Mouse (Mus musculus) forebrain, embryonic 11.5 days (tissue): Measurements from ENCODE around the gene Oas1d. TPM values are rescaled to one million over a fixed set of nuclear protein-coding genes. Genes with fewer than 3 reads are reported as not detected.
"Not testable (repeated sequence)": the region's sequence is repeated elsewhere in the genome, so short reads cannot be mapped to it uniquely, and the experiment has no call there.

Experiments used
- ATAC-seq: fragments of 200-750 bp; cut with Nextera tagmentation; replicated peaks from 2 replicates; pipeline ENCODE4 v1.8.0; 2017; ENCODE audit warnings: moderate TSS enrichment; ENCODE audit not compliant: low FRiP score
- DNase-seq: peaks from one replicate; pipeline ENCODE4 v3.0.0-alpha.2; 2017; ENCODE audit warnings: low spot score
- H3K27ac ChIP-seq: fragments of 300-500 bp; sonication (generic); 2 replicates; pipeline ENCODE4 v1.5.1; 2014; ENCODE audit warnings: low read depth, low read length
- H3K27me3 ChIP-seq: fragments of 300-500 bp; sonication (generic); 2 replicates; pipeline ENCODE4 v1.6.1; 2014; ENCODE audit warnings: mild to moderate bottlenecking, low read length, mixed read lengths; ENCODE audit not compliant: control insufficient read depth, insufficient read depth
- H3K36me3 ChIP-seq: fragments of 300-500 bp; sonication (generic); 2 replicates; pipeline ENCODE4 v1.6.1; 2014; ENCODE audit warnings: mild to moderate bottlenecking, low read length, moderate library complexity, mixed read lengths; ENCODE audit not compliant: control insufficient read depth, insufficient read depth
- H3K4me1 ChIP-seq: fragments of 300-500 bp; sonication (generic); replicated peaks from 2 replicates; pipeline ENCODE4 v1.6.1; 2014; ENCODE audit warnings: low read length, mixed read lengths; ENCODE audit not compliant: control insufficient read depth, insufficient read depth
- H3K4me2 ChIP-seq: fragments of 300-500 bp; sonication (generic); 2 replicates; pipeline ENCODE4 v1.6.1; 2014; ENCODE audit warnings: low read depth, mild to moderate bottlenecking, low read length, moderate library complexity, mixed read lengths; ENCODE audit not compliant: severe bottlenecking
- H3K4me3 ChIP-seq: fragments of 300-500 bp; sonication (generic); 2 replicates; pipeline ENCODE4 v1.5.1; 2014; ENCODE audit warnings: low read depth, low read length
- H3K9ac ChIP-seq: fragments of 300-500 bp; sonication (generic); 2 replicates; pipeline ENCODE4 v1.6.1; 2014; ENCODE audit warnings: low read length
- H3K9me3 ChIP-seq: fragments of 300-500 bp; sonication (generic); 2 replicates; pipeline ENCODE4 v1.6.1; 2016; ENCODE audit warnings: low read length, mixed read lengths; ENCODE audit not compliant: control insufficient read depth
- WGBS: fragments of 180-500 bp; shearing (Covaris S2); extraction: QIAGEN DNeasy Blood & Tissue Kit; methylation state at CpG from one replicate; pipeline ENCODE4 v1.1.7; 2014; 5-methylcytosine and 5-hydroxymethylcytosine counted together
- polyA plus RNA-seq: library from polyadenylated mRNA; unstranded; fragments of >200 nt; fragmentation: Nextera tagmentation; extraction: Ambion mirVana; gene quantifications from 2 replicates; pipeline ENCODE4 v1.2.1, GENCODE M21; 2014

Gene Oas1d
- polyA plus RNA-seq, 1 experiment from 2014 or later, result not detected

DNA sequence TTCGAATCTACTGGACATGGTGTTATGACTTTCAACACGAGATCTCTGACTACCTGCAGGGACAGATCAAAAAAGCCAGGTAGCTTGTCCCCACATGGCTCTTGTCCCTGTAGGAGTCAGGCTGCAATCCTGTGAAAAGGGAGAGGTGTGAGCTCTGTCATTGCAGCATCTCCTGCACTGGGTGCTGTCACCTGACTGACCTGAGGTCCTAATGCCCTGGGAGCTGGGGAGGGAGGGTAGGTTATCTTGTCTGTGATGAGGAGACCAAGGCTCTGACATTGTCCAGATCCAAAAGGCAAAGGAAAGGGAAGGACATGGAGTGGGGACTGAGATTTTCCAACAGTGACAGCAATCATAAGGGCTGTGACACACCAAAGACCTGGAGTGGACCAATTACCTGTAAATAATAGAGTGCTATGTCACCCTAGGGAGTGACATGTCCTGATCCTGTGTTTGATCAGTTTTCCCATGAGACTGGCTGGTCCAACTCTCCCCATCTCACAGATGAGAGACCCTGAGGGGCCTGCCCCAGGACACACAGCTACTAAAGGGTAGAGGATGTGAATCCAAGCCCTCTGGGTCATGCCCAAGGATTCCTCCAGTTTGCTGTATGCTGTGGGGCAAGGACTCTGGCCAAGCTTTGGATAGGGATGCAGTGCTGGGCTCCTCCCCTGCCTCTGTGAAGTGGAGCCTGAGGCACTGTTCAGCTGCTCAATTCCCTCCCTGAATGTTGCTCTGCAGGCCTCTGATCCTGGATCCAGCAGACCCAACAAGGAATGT is 5.0 kb downstream of the Oas1d start:
- H3K4me1 ChIP-seq, H3K36me3 ChIP-seq, H3K9ac ChIP-seq, H3K9me3 ChIP-seq, H3K27ac ChIP-seq, H3K27me3 ChIP-seq, H3K4me3 ChIP-seq, ATAC-seq, H3K4me2 ChIP-seq: not testable (repeated sequence)
- peak; percentile 2 for DNase-seq
- 79% methylated on average over 2 of the region's 2 CpGs for WGBS

DNA sequence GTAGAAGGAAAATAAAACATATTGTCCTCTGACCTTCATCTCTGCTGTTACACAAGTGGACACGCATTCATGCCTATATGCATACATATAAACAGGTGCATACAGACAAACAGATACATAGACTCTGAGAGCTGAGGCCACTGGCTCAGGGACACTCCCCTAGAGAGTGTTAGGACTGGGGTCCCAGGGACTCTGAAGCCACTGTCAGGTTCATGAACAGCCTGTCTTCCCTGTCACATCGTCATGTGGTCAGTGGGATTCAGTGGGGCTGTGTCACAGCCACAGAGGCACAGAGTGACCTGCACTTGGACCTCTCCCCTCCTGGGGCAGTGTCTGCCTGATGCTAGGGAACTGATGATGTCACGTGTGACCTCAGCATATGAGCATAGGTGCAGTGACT is 6.0 kb downstream of the Oas1d start:
- no peak overlapping the region for H3K4me2 ChIP-seq
- H3K4me3 ChIP-seq, result no peak overlapping the region
- no peak overlapping the region for H3K27ac ChIP-seq
- H3K9me3 ChIP-seq, result no peaks in the 10 kb centered on the region
- 85% methylated on average over 3 of the region's 3 CpGs for WGBS
- H3K9ac ChIP-seq, result no peak overlapping the region
- no peaks in the 10 kb centered on the region for H3K4me1 ChIP-seq
- no peaks in the 10 kb centered on the region for H3K36me3 ChIP-seq
- H3K27me3 ChIP-seq, result no peaks in the 10 kb centered on the region
- DNase-seq (no peak), ATAC-seq (no peak)

DNA sequence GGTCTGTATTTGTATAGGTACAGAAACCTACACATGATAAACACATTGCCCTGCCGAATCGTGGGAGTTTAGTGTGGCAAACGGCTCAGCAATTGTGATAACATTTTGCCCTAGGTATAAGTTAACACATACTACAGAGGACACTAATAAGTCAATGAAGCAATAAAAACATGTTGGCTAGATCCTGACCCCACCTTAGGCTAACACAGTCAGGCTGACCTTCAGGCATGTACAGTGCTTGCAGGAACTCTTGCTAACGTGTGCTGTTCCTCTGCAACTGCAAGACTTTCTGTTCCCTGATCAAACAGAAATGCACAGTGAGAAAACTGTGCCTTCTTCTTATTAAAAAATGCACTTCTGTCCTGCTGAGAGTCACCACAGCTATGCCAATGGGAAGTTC is 9.6 kb downstream of the Oas1d start:
- Histone ChIP-seq H3K36me3 (no peaks in the 10 kb centered on the region), H3K4me3 (no peak overlapping the region), H3K4me1 (no peaks in the 10 kb centered on the region), H3K9me3 (no peaks in the 10 kb centered on the region), H3K27ac (no peak overlapping the region), H3K27me3 (no peaks in the 10 kb centered on the region), H3K4me2 (no peak overlapping the region), H3K9ac (no peak overlapping the region)
- ATAC-seq (no peak), DNase-seq (no peak)
- WGBS, result 83% methylated on average over 4 of the region's 4 CpGs

DNA sequence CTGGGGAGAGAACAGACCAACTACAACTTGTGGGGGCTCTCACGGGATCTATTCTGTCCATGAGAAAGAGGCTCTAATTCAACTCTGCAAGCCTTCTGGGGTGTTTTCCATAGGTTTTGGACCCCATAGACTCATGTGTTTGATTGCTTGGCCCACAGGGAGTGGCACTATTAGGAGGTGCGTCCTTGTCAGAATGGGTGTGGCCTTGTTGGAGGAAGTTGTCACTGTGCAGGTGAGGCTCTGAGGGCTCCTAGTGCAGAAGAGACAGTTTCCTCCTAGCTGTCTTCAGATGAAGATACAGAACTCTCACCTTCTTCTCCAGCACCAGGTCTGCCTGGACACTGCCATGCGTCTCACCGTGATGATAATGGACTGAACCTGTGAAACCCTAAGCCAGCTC is 10.2 kb downstream of the Oas1d start:
- DNase-seq, H3K27me3 ChIP-seq, H3K4me3 ChIP-seq, H3K9me3 ChIP-seq, H3K4me1 ChIP-seq, ATAC-seq, H3K4me2 ChIP-seq, H3K27ac ChIP-seq, H3K36me3 ChIP-seq, H3K9ac ChIP-seq: not testable (repeated sequence)
- 86% methylated on average over 4 of the region's 4 CpGs for WGBS

DNA sequence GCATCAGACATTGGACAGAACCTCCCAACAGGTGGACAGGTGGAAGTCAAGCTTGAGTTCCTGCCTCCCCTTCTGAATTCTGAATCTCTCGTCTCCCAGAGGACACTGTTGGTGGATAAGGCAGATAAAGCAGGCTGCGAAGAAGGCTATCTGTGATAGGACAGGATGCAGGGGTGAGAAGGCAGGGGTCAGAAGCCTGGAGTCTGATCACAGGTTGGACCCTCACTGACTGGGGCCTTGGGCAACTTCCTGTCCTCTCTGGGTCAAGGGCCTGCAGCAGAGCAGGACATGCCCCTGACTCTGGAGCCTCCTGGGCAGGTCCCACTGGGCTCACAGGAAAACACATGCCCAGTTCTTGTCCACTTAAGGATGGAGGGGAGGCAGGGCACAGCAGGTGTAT is 12.0 kb downstream of the Oas1d start:
- 79% methylated on average over 2 of the region's 2 CpGs for WGBS
- not testable (repeated sequence) for H3K27me3 ChIP-seq, H3K4me1 ChIP-seq, H3K9me3 ChIP-seq, ATAC-seq, H3K4me3 ChIP-seq, H3K9ac ChIP-seq, H3K27ac ChIP-seq, DNase-seq, H3K4me2 ChIP-seq, H3K36me3 ChIP-seq

DNA sequence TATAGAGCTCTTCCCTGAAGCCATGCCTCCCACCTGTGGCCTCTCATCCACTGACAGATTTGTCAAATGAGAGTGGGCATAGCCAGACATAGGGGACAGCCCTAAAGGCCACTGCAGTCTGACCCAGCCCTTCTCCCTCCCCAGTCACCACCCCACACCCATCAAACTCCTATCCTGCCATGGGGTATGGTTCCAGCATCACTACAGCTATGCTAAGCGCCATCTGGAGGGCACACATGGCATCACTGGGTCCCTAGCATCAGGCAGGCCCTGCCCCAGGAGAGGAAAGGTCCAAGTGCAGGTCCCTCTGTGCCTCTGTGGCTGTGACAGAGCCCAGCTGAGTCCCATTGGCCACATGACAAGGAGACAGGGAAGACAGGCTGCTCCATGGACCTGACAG is 12.7 kb downstream of the Oas1d start:
- no peak overlapping the region for H3K27ac ChIP-seq
- ATAC-seq (no peak), DNase-seq (peak; percentile 48)
- no peaks in the 10 kb centered on the region for H3K27me3 ChIP-seq
- H3K9me3 ChIP-seq, result no peaks in the 10 kb centered on the region
- H3K4me2 ChIP-seq, result no peak overlapping the region
- H3K36me3 ChIP-seq, result no peaks in the 10 kb centered on the region
- no peak overlapping the region for H3K9ac ChIP-seq
- no peaks in the 10 kb centered on the region for H3K4me1 ChIP-seq
- WGBS, result 8% methylated on average over 1 of the region's 1 CpGs
- H3K4me3 ChIP-seq, result no peak overlapping the region

DNA sequence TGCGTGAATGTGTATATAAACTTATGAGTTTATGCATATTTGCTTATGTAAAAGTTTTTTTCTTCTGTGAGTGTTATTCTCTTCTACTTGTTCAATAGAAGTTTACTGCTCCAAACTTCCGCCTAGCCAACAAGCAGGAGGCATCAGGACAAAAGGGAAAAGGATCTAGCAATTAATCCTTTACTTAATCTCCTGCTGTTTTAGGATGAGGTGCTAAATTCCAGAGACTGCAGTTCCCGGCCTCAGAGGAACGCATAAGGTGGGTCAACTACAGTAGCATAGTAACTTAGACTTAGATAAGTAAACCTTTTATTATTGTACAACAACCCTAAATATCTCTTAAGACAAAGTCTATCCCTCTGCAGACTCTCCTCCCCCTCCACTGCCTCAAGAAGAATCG is 19.6 kb downstream of the Oas1d start:
- Histone ChIP-seq H3K9ac (no peak overlapping the region), H3K4me3 (no peak overlapping the region), H3K4me2 (no peak overlapping the region), H3K4me1 (no peaks in the 10 kb centered on the region), H3K36me3 (no peaks in the 10 kb centered on the region), H3K9me3 (no peaks in the 10 kb centered on the region), H3K27me3 (no peaks in the 10 kb centered on the region), H3K27ac (no peak overlapping the region)
- WGBS, result 16% methylated on average over 5 of the region's 5 CpGs
- DNase-seq (no peak), ATAC-seq (no peak)

DNA sequence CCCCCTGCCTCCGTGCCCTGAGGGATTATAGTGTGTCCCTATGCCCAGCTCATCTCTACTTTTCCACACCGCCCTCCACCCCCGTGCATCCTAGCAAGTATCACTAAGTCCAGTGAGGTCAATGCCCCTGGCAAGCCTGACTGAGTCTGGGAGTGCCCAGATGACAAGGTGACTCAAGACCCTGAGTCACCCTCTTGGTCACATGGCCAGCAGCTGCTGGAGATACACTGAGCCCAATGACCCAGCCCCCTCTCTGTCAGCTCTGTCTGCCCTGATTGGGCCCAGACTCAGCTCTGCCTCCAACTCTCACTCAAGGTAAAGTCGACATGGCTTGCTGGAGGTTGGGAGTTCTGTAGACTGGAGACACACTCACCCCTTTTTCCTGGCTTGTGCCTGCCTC is 23.5 kb downstream of the Oas1d start:
- ATAC-seq (no peak), DNase-seq (no peak)
- Histone ChIP-seq H3K4me1 (no peaks in the 10 kb centered on the region), H3K4me3 (no peak overlapping the region), H3K9ac (no peak overlapping the region), H3K9me3 (no peaks in the 10 kb centered on the region), H3K27ac (no peak overlapping the region), H3K27me3 (no peaks in the 10 kb centered on the region), H3K4me2 (no peak overlapping the region), H3K36me3 (no peaks in the 10 kb centered on the region)
- 82% methylated on average over 4 of the region's 4 CpGs for WGBS

DNA sequence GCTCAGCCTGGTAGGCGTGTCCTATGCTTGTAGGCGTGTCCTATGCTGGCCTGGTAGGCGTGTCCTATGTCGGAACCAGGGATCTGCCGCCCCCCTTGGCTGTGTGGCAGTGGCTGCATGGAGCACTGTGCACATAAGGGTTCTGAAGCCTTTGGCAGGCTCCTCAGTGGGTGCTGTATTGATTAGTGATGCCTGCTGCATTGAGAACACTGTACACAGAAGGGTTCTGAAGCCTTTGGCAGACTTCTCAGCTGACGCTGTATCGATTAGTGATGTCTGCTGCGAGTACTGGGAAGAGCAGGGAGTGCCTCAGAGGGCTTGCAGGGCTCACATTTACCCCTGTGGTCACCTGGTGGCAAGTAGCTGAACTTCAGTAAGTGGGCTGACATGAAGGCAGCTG is 24.2 kb downstream of the Oas1d start:
- Histone ChIP-seq H3K4me3 (no peak overlapping the region), H3K9me3 (no peaks in the 10 kb centered on the region), H3K27me3 (no peaks in the 10 kb centered on the region), H3K4me1 (no peaks in the 10 kb centered on the region), H3K36me3 (no peaks in the 10 kb centered on the region), H3K9ac (no peak overlapping the region), H3K27ac (no peak overlapping the region), H3K4me2 (no peak overlapping the region)
- no peak for ATAC-seq
- DNase-seq, result no peak
- 42% methylated on average over 8 of the region's 8 CpGs for WGBS
